Mouse (Mus musculus): ENCODE results near the gene Arl5c. TPM values are rescaled to one million over a fixed set of nuclear protein-coding genes. Genes with fewer than 3 reads are reported as not detected.

Arl5c gene
- polyA plus RNA-seq, 2 experiments = 2.4 to 6.1 TPM

DNA sequence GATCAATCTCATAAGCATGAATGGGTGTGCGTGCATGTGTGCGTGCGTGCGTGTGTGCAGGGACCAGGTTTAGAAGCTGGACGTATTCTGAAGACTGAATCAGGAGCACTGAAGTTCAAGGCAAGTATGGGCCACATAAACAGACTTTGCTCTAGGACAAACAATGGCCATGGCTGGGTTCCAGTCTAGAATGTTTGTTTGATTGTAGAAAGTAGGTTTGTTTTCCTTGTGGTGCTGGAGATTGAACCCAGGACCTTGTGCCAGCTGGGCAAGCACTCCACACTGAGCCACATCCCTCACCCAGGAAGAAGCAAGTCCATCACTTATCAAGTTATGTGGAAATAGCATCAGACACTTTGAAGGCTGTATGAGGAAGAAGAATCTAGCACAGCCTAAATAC lies 20.2 kb upstream of the Arl5c start:
- TF ChIP-seq POLR2A (IDR thresholded peaks at IDR 0.05; ENCODE audit: borderline replicate concordance, extremely low read depth, insufficient read depth, insufficient read length) = no peak
- Histone ChIP-seq H3K4me2 (replicated peaks; ENCODE audit: low read depth, low read length, severe bottlenecking) (no peak overlapping the region), H3K9ac (ENCODE audit: low read depth, low read length, severe bottlenecking) (no peak overlapping the region), H3K36me3 (ENCODE audit: control insufficient read depth, insufficient read depth, low read length) (peaks cover 71% of the 10 kb centered on the region), H3K9me3 (ENCODE audit: control insufficient read depth, low read length) (no peaks in the 10 kb centered on the region), H3K27me3 (ENCODE audit: control insufficient read depth, insufficient read depth, low read length) (no peaks in the 10 kb centered on the region), H3K27ac (replicated peaks; ENCODE audit: low read depth, low read length) (no peak overlapping the region), H3K4me3 (replicated peaks; ENCODE audit: low read length) (no peak overlapping the region), H3K4me1 (ENCODE audit: control insufficient read depth, insufficient read depth, low read length) (peaks cover 12% of the 10 kb centered on the region)
- DNase-seq (ENCODE audit: low spot score) (no peak), ATAC-seq (ENCODE audit: low FRiP score, low read depth) (no peak)
- 96% methylated on average over 5 of the region's 5 CpGs for WGBS

GRCm38 (mm10) chr11:98012831-98013230 lies 16.9 kb upstream of the Arl5c start:
- WGBS = 83% methylated on average over 10 of the region's 10 CpGs
- peaks cover 90% of the 10 kb centered on the region for H3K36me3 ChIP-seq (ENCODE audit: control insufficient read depth, insufficient read depth, low read length)
- no peak overlapping the region for H3K9ac ChIP-seq (ENCODE audit: low read depth, low read length, severe bottlenecking)
- H3K4me3 ChIP-seq (replicated peaks; ENCODE audit: low read length) = no peak overlapping the region
- no peaks in the 10 kb centered on the region for H3K27me3 ChIP-seq (ENCODE audit: control insufficient read depth, insufficient read depth, low read length)
- no peaks in the 10 kb centered on the region for H3K4me1 ChIP-seq (ENCODE audit: control insufficient read depth, insufficient read depth, low read length)
- H3K27ac ChIP-seq (replicated peaks; ENCODE audit: low read depth, low read length) = no peak overlapping the region
- TF ChIP-seq POLR2A (IDR thresholded peaks at IDR 0.05; ENCODE audit: borderline replicate concordance, extremely low read depth, insufficient read depth, insufficient read length) = no peak
- ATAC-seq (ENCODE audit: low FRiP score, low read depth) = no peak
- DNase-seq (ENCODE audit: low spot score) = no peak
- H3K4me2 ChIP-seq (replicated peaks; ENCODE audit: low read depth, low read length, severe bottlenecking) = no peak overlapping the region
- H3K9me3 ChIP-seq (ENCODE audit: control insufficient read depth, low read length) = no peaks in the 10 kb centered on the region

GRCm38 (mm10) chr11:98011716-98012115 lies 15.7 kb upstream of the Arl5c start:
- Histone ChIP-seq H3K4me3 (replicated peaks; ENCODE audit: low read length) (no peak overlapping the region), H3K27me3 (ENCODE audit: control insufficient read depth, insufficient read depth, low read length) (no peaks in the 10 kb centered on the region), H3K4me2 (replicated peaks; ENCODE audit: low read depth, low read length, severe bottlenecking) (no peak overlapping the region), H3K9ac (ENCODE audit: low read depth, low read length, severe bottlenecking) (no peak overlapping the region), H3K27ac (replicated peaks; ENCODE audit: low read depth, low read length) (no peak overlapping the region), H3K36me3 (ENCODE audit: control insufficient read depth, insufficient read depth, low read length) (peaks cover 90% of the 10 kb centered on the region), H3K4me1 (ENCODE audit: control insufficient read depth, insufficient read depth, low read length) (no peaks in the 10 kb centered on the region), H3K9me3 (ENCODE audit: control insufficient read depth, low read length) (no peaks in the 10 kb centered on the region)
- WGBS = 60% methylated on average over 8 of the region's 9 CpGs
- ATAC-seq (ENCODE audit: low FRiP score, low read depth) (no peak), DNase-seq (ENCODE audit: low spot score) (no peak)
- TF ChIP-seq POLR2A (IDR thresholded peaks at IDR 0.05; ENCODE audit: borderline replicate concordance, extremely low read depth, insufficient read depth, insufficient read length) = no peak

GRCm38 (mm10) chr11:98008087-98008486 lies 12.1 kb upstream of the Arl5c start:
- Histone ChIP-seq H3K9me3 (ENCODE audit: control insufficient read depth, low read length) (no peaks in the 10 kb centered on the region), H3K4me3 (replicated peaks; ENCODE audit: low read length) (no peak overlapping the region), H3K4me1 (ENCODE audit: control insufficient read depth, insufficient read depth, low read length) (peaks cover 7% of the 10 kb centered on the region; the same call in 1 of the 2 replicates), H3K36me3 (ENCODE audit: control insufficient read depth, insufficient read depth, low read length) (peaks cover 83% of the 10 kb centered on the region), H3K9ac (ENCODE audit: low read depth, low read length, severe bottlenecking) (no peak overlapping the region), H3K4me2 (replicated peaks; ENCODE audit: low read depth, low read length, severe bottlenecking) (no peak overlapping the region), H3K27me3 (ENCODE audit: control insufficient read depth, insufficient read depth, low read length) (no peaks in the 10 kb centered on the region), H3K27ac (replicated peaks; ENCODE audit: low read depth, low read length) (no peak overlapping the region)
- DNase-seq (ENCODE audit: low spot score) (no peak), ATAC-seq (ENCODE audit: low FRiP score, low read depth) (no peak)
- TF ChIP-seq POLR2A (IDR thresholded peaks at IDR 0.05; ENCODE audit: borderline replicate concordance, extremely low read depth, insufficient read depth, insufficient read length) = no peak
- 77% methylated on average over 11 of the region's 11 CpGs for WGBS

DNA sequence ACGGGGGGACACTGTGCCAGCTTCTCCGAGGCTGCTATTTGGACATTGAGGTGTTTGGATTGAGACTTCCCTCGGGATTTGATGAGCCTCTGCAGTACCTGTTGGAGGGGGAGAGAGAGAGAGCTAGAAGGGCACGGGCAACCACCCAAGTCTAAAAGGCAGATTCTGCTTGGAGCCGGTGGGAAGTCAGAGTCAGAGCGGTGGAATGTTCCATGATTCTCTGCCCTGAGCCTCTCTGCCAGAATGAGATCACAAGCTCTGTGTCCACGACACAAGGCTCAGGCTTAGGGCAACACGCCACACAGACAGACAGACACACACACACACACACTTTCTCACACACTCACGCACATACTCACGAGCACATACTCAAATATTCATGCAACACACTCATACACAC lies 9.7 kb upstream of the Arl5c start:
- no peaks in the 10 kb centered on the region for H3K9me3 ChIP-seq (ENCODE audit: control insufficient read depth, low read length)
- H3K9ac ChIP-seq (ENCODE audit: low read depth, low read length, severe bottlenecking) = no peak overlapping the region
- no peak overlapping the region for H3K4me2 ChIP-seq (replicated peaks; ENCODE audit: low read depth, low read length, severe bottlenecking)
- TF ChIP-seq POLR2A (IDR thresholded peaks at IDR 0.05; ENCODE audit: borderline replicate concordance, extremely low read depth, insufficient read depth, insufficient read length) = no peak
- no peak for ATAC-seq (ENCODE audit: low FRiP score, low read depth)
- peak; percentile 49 for DNase-seq (ENCODE audit: low spot score)
- peaks cover 15% of the 10 kb centered on the region; the same call in 1 of the 2 replicates for H3K4me1 ChIP-seq (ENCODE audit: control insufficient read depth, insufficient read depth, low read length)
- H3K36me3 ChIP-seq (ENCODE audit: control insufficient read depth, insufficient read depth, low read length) = peaks cover 66% of the 10 kb centered on the region
- peaks cover 8% of the 10 kb centered on the region; the same call in 1 of the 2 replicates for H3K27me3 ChIP-seq (ENCODE audit: control insufficient read depth, insufficient read depth, low read length)
- 0 out of 2 replicates have a peak overlapping the region, but pooled peaks have one; percentile 38 for H3K27ac ChIP-seq (replicated peaks; ENCODE audit: low read depth, low read length)
- H3K4me3 ChIP-seq (replicated peaks; ENCODE audit: low read length) = no peak overlapping the region
- WGBS = 80% methylated on average over 8 of the region's 10 CpGs

- H3K4me3 ChIP-seq (replicated peaks; ENCODE audit: low read length) = no peak overlapping the region
- peaks cover 8% of the 10 kb centered on the region; the same call in 1 of the 2 replicates for H3K27me3 ChIP-seq (ENCODE audit: control insufficient read depth, insufficient read depth, low read length)
- no peaks in the 10 kb centered on the region for H3K9me3 ChIP-seq (ENCODE audit: control insufficient read depth, low read length)
- peaks cover 15% of the 10 kb centered on the region; the same call in 1 of the 2 replicates for H3K4me1 ChIP-seq (ENCODE audit: control insufficient read depth, insufficient read depth, low read length)
- H3K36me3 ChIP-seq (ENCODE audit: control insufficient read depth, insufficient read depth, low read length) = peaks cover 61% of the 10 kb centered on the region
- no peak overlapping the region for H3K27ac ChIP-seq (replicated peaks; ENCODE audit: low read depth, low read length)
- no peak for TF ChIP-seq POLR2A (IDR thresholded peaks at IDR 0.05; ENCODE audit: borderline replicate concordance, extremely low read depth, insufficient read depth, insufficient read length)
- no peak overlapping the region for H3K9ac ChIP-seq (ENCODE audit: low read depth, low read length, severe bottlenecking)
- 47% methylated on average over 13 of the region's 13 CpGs for WGBS
- DNase-seq (ENCODE audit: low spot score) = no peak
- H3K4me2 ChIP-seq (replicated peaks; ENCODE audit: low read depth, low read length, severe bottlenecking) = no peak overlapping the region
- ATAC-seq (ENCODE audit: low FRiP score, low read depth) = no peak
These were observed 9.1 kb upstream of the Arl5c start for GRCm38 (mm10) chr11:98005076-98005475.
